ENCODE assay signal across 8 mouse cellular contexts in genomic region chr8:125733964-125734956, GRCm38 (mm10). TPM values are rescaled to one million over a fixed set of nuclear protein-coding genes. Genes with fewer than 3 reads are reported as not detected.
DNase-seq lines count a peak whose midpoint lies in the region; ATAC-seq lines count a peak whose summit lies in the region.

No protein-coding gene starts in this region.

- WGBS in forebrain, embryonic 10.5 days: 7% methylated on average over 47 of the region's 52 CpGs
- WGBS in heart, embryonic 15.5 days: 7% methylated on average over 51 of the region's 52 CpGs
- 5% methylated on average over 52 of the region's 52 CpGs for WGBS in liver, embryonic 12.5 days (ENCODE audit: insufficient replicate concordance)

- peak; percentile 33 for DNase-seq in c-Kit-negative CD71-positive TER-119-positive erythroid progenitor cells, embryonic 14.5 days (ENCODE audit: low read depth, low spot score)
- DNase-seq in forebrain, embryonic 10.5 days (ENCODE audit: extremely low spot score, low spot score): peak; percentile 89
- peak; percentile 92 for DNase-seq in kidney, postnatal 14 days
- DNase-seq in naive thymus-derived CD4-positive, alpha-beta T cell, adult 2 months (ENCODE audit: low read depth): peak; percentile 78
- DNase-seq in splenic B cell, adult 2 months (ENCODE audit: low read depth, low spot score): peak; percentile 75

- H3K27ac ChIP-seq in forebrain, embryonic 10.5 days: peak overlapping the region; percentile 88
- H3K27ac ChIP-seq in heart, embryonic 15.5 days: peak overlapping the region; percentile 64
- H3K27ac ChIP-seq in liver, embryonic 12.5 days: peak overlapping the region; percentile 27

- H3K4me2 ChIP-seq in heart, embryonic 15.5 days: peak overlapping the region; percentile 87
- peak overlapping the region; percentile 73 for H3K4me2 ChIP-seq in liver, embryonic 12.5 days

- ATAC-seq in CD4-positive, CD25-positive, alpha-beta regulatory T cell, adult 4 months: peak; percentile 80
- peak; percentile 92 for ATAC-seq in heart, embryonic 15.5 days (replicated peaks; ENCODE audit: insufficient number of reproducible peaks, insufficient read depth, low FRiP score, low read depth)
- peak; percentile 86 for ATAC-seq in liver, embryonic 12.5 days

- peak overlapping the region; percentile 80 for H3K9ac ChIP-seq in heart, embryonic 15.5 days
- peak overlapping the region; percentile 68 for H3K9ac ChIP-seq in liver, embryonic 12.5 days

- H3K27me3 ChIP-seq in forebrain, embryonic 10.5 days (ENCODE audit: poor library complexity, severe bottlenecking): no peaks in the 10 kb centered on the region
- H3K27me3 ChIP-seq in heart, embryonic 15.5 days: no peaks in the 10 kb centered on the region
- peaks cover 8% of the 10 kb centered on the region; the same call in 1 of the 2 replicates for H3K27me3 ChIP-seq in liver, embryonic 12.5 days (replicated peaks)
- H3K27me3 ChIP-seq in splenic B cell, adult 2 months (ENCODE audit: control insufficient read depth, insufficient read depth, low read length, poor library complexity, severe bottlenecking): no peaks in the 10 kb centered on the region

- peak overlapping the region; percentile 69 for H3K4me3 ChIP-seq in forebrain, embryonic 10.5 days
- H3K4me3 ChIP-seq in heart, embryonic 15.5 days: peak overlapping the region; percentile 84
- H3K4me3 ChIP-seq in liver, embryonic 12.5 days: peak overlapping the region; percentile 75

- no peaks in the 10 kb centered on the region for H3K9me3 ChIP-seq in forebrain, embryonic 10.5 days
- H3K9me3 ChIP-seq in heart, embryonic 15.5 days (replicated peaks): no peaks in the 10 kb centered on the region
- H3K9me3 ChIP-seq in liver, embryonic 12.5 days (replicated peaks): no peaks in the 10 kb centered on the region

- no peaks in the 10 kb centered on the region for H3K36me3 ChIP-seq in forebrain, embryonic 10.5 days (replicated peaks)
- no peaks in the 10 kb centered on the region for H3K36me3 ChIP-seq in heart, embryonic 15.5 days
- peaks cover 19% of the 10 kb centered on the region for H3K36me3 ChIP-seq in liver, embryonic 12.5 days
- H3K36me3 ChIP-seq in splenic B cell, adult 2 months (ENCODE audit: control insufficient read depth, insufficient read depth, low read length, poor library complexity, severe bottlenecking): peaks cover 2% of the 10 kb centered on the region

- H3K4me1 ChIP-seq in forebrain, embryonic 10.5 days: peaks cover 27% of the 10 kb centered on the region
- H3K4me1 ChIP-seq in heart, embryonic 15.5 days (replicated peaks): peaks cover 13% of the 10 kb centered on the region
- H3K4me1 ChIP-seq in liver, embryonic 12.5 days: peaks cover 21% of the 10 kb centered on the region

RNA-seq across cellular contexts. Expression of gene Ntpcr, which starts 4.5 kb away (rescaled TPM):
- polyA plus RNA-seq in CD4-positive, CD25-positive, alpha-beta regulatory T cell, adult 4 months (2017; shearing (Covaris generic)): 10 to 100 TPM; 25.9 to 33.5 TPM
- 17.2 and 17.8 TPM in 2 replicates for polyA plus RNA-seq in forebrain, embryonic 10.5 days (2016; fragmentation: Nextera tagmentation; extraction: Ambion mirVana)
- 25.0 and 28.2 TPM in 2 replicates for polyA plus RNA-seq in heart, embryonic 15.5 days (2015; fragmentation: Nextera tagmentation; extraction: Ambion mirVana)
- 22.2 and 22.5 TPM in 2 replicates for polyA plus RNA-seq in liver, embryonic 12.5 days (2016; fragmentation: Nextera tagmentation; extraction: Ambion mirVana)

Comparison
In these comparisons a context has a peak if more than half of its experiments do, and no peak if none do; other contexts are left out.
1. Peak in every context shown above with its lines: DNase-seq, ATAC-seq, H3K4me3 ChIP-seq and H3K27ac ChIP-seq.
2. DNase-seq: peak in every context shown above with its lines; median percentile 92 in kidney, postnatal 14 days; 89 in forebrain, embryonic 10.5 days; 78 in naive thymus-derived CD4-positive, alpha-beta T cell, adult 2 months; 75 in splenic B cell, adult 2 months; 33 in c-Kit-negative CD71-positive TER-119-positive erythroid progenitor cells, embryonic 14.5 days.
3. H3K27ac ChIP-seq: peak in every context shown above with its lines; median percentile 88 in forebrain, embryonic 10.5 days; 64 in heart, embryonic 15.5 days; 27 in liver, embryonic 12.5 days.